In the genomic region with DNA sequence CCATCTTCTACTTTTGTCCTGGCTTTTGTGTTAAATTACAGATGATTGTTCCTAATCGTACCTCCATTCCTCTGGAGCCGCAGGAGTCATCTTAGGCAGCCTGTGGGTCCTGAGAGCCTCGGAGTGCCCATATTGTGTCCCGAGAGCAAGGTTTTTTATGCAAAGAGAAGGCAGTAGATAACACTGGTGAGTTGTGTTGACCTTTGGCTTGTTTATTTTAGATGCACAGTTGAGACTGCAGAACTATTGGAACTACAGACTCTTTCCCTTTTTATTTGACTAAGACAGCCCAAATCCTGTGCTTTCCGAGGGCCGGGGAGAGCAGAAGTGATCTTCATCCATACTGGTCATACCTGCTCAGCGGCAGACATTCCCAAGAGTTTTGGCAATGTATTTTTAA, we compare ENCODE assay signal across 32 mouse cellular contexts. TPM values are rescaled to one million over a fixed set of nuclear protein-coding genes. Genes with fewer than 3 reads are reported as not detected.
"Had no signal": no experiment of that assay in that cellular context is flagged by ENCODE, and none has a peak within 500 bp of the region (broad histone marks: within the 10 kb centered on the region; RNA-seq: fewer than 3 reads in every experiment).

No protein-coding gene starts in this region.

- ATAC-seq: intestine, embryonic 15.5 days; midbrain, embryonic 13.5 days; midbrain, embryonic 16.5 days had no signal

- H3K27ac ChIP-seq: intestine, embryonic 15.5 days; kidney, embryonic 15.5 days; layer of hippocampus, adult 2 months; limb, embryonic 10.5 days; limb, embryonic 13.5 days; lung, embryonic 15.5 days; midbrain, embryonic 10.5 days; midbrain, embryonic 13.5 days; neural tube, embryonic 13.5 days had no signal

- DNase-seq: kidney, adult 11 months; kidney, adult 8-10 months; kidney, postnatal 10 days; kidney, postnatal 4 days; layer of hippocampus, adult 9-11 months; lung, adult 18-20 months; lung, postnatal 10 days; lung, postnatal 36 days; thymus, adult 2 months; thymus, postnatal 14 days; thymus, postnatal 4 days had no signal

- H3K9me3 ChIP-seq: intestine, embryonic 15.5 days; kidney, embryonic 15.5 days; limb, embryonic 10.5 days; limb, embryonic 13.5 days; lung, embryonic 15.5 days; midbrain, embryonic 13.5 days; neural tube, embryonic 13.5 days had no signal

- H3K27me3 ChIP-seq: intestine, embryonic 15.5 days; kidney, embryonic 15.5 days; limb, embryonic 13.5 days; lung, embryonic 15.5 days; megakaryocyte, embryonic 14.5 days; midbrain, embryonic 13.5 days; neural tube, embryonic 13.5 days had no signal

- H3K4me3 ChIP-seq: intestine, embryonic 15.5 days; kidney, embryonic 15.5 days; layer of hippocampus, adult 2 months; limb, embryonic 10.5 days; limb, embryonic 13.5 days; lung, embryonic 15.5 days; megakaryocyte, embryonic 14.5 days; midbrain, embryonic 10.5 days; midbrain, embryonic 13.5 days; myocyte; neural tube, embryonic 13.5 days had no signal

- H3K9ac ChIP-seq: intestine, embryonic 15.5 days; kidney, embryonic 15.5 days; limb, embryonic 13.5 days; lung, embryonic 15.5 days; midbrain, embryonic 13.5 days; neural tube, embryonic 13.5 days had no signal

- H3K4me1 ChIP-seq: intestine, embryonic 15.5 days; kidney, embryonic 15.5 days; limb, embryonic 13.5 days; lung, embryonic 15.5 days; megakaryocyte, embryonic 14.5 days; midbrain, embryonic 10.5 days; midbrain, embryonic 13.5 days; neural tube, embryonic 13.5 days had no signal

- H3K4me2 ChIP-seq: intestine, embryonic 15.5 days; kidney, embryonic 15.5 days; limb, embryonic 13.5 days; lung, embryonic 15.5 days; midbrain, embryonic 13.5 days; neural tube, embryonic 13.5 days had no signal

- H3K36me3 ChIP-seq: intestine, embryonic 15.5 days; kidney, embryonic 15.5 days; limb, embryonic 10.5 days; limb, embryonic 13.5 days; lung, embryonic 15.5 days; midbrain, embryonic 10.5 days; midbrain, embryonic 13.5 days; neural tube, embryonic 13.5 days had no signal

RNA-seq across cellular contexts. Expression of gene Gm17728, which starts 24.4 kb away (rescaled TPM):
- total RNA-seq: layer of hippocampus, adult 2 months; layer of hippocampus, postnatal 25 days; left cerebral cortex, adult 18-20 months; left cerebral cortex, postnatal 25 days; monocyte, adult 5-6 weeks; neutrophil, adult 5-6 weeks had no signal
- polyA plus RNA-seq: intestine, embryonic 15.5 days; kidney, embryonic 15.5 days; limb, embryonic 10.5 days; limb, embryonic 13.5 days; lung, embryonic 15.5 days; midbrain, embryonic 10.5 days; midbrain, embryonic 13.5 days; midbrain, embryonic 16.5 days; myocyte; neural tube, embryonic 13.5 days; small intestine, adult 2 months; spleen, adult 2 months; stomach, embryonic 16.5 days; testis, adult 2 months; thymus, adult 2 months had no signal
